Mouse (Mus musculus): ENCODE measurements around the gene Mrgprg.

DNA sequence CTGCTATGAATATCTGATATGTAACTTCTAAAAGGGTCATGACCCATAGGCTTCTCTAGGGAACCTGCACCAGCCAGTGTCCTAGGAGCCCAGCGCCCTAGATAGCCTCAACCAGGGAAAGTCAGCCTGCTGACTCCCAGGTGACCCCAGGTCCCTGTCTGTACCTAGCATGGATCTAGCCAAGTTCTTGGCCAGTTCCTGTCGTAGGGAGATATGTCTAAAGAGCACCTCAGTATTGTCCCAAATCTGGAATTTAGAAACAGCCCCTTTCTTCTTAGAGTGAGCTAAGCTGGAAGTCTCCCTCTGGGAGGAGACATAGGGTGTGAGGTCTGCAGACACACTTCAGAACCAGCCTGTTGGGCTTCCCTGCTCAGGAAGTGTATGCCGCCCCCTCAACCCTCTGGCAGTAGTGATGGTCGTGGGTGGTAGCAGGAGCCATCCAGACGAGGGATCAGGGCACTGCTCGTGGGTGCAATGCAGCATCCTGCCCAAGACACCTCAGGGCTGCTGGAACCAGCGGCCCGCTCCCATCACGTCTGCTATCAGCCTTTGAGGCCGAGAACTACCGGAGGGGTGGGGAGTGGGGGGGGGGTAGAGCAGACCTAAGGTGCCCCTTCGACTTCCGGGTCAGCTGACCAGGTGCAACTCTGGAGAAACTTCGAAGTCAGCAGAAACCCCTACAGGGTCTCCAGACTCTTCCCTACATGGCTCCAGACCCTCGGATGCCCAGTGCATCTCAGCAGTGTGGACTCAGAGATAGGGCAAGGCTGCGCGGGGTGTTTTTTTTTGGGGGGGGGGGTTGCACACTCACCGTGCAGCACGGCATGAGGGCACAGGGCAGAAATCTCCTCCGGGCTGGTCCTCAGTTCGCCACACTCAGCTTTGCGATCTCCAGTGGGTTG lies 10.4 kb downstream of the Mrgprg start, which contains the start of gene Osbpl5:
- TF ChIP-seq CTCF (IDR thresholded peaks at IDR 0.05), result no peak
- no peak for TF ChIP-seq EP300 (IDR thresholded peaks at IDR 0.05)
